Mouse (Mus musculus) stomach, postnatal 0 days (tissue): ENCODE data around the gene Jmy. TPM values are rescaled to one million over a fixed set of nuclear protein-coding genes. Genes with fewer than 3 reads are reported as not detected.

Experiments
- ATAC-seq: fragments of 200-750 bp; cut with Nextera tagmentation; 2 replicates; pipeline ENCODE4 v1.8.0; 2017; ENCODE audit not compliant: low FRiP score, low TSS enrichment
- DNase-seq: peaks from one replicate; pipeline ENCODE4 v3.0.0-alpha.2; 2016; ENCODE audit warnings: low spot score
- H3K27ac ChIP-seq: fragments of 300-500 bp; sonication (generic); replicated peaks from 2 replicates; pipeline ENCODE4 v1.5.1; 2014; ENCODE audit warnings: mild to moderate bottlenecking, control low read depth
- H3K27me3 ChIP-seq: fragments of 300-500 bp; sonication (generic); 2 replicates; pipeline ENCODE4 v1.6.1; 2014; ENCODE audit warnings: low read length; ENCODE audit not compliant: control insufficient read depth, insufficient read depth
- H3K36me3 ChIP-seq: fragments of 300-500 bp; sonication (generic); 2 replicates; pipeline ENCODE4 v1.6.1; 2014; ENCODE audit warnings: low read length, mixed read lengths; ENCODE audit not compliant: control insufficient read depth, insufficient read depth
- H3K4me1 ChIP-seq: fragments of 300-500 bp; sonication (generic); replicated peaks from 2 replicates; pipeline ENCODE4 v1.6.1; 2014; ENCODE audit warnings: antibody characterized with exemption; ENCODE audit not compliant: control insufficient read depth, insufficient read depth
- H3K4me2 ChIP-seq: fragments of 300-500 bp; sonication (generic); replicated peaks from 2 replicates; pipeline ENCODE4 v1.6.1; 2014; ENCODE audit warnings: low read depth, mild to moderate bottlenecking, control low read depth, moderate library complexity
- H3K4me3 ChIP-seq: fragments of 300-500 bp; sonication (generic); 2 replicates; pipeline ENCODE4 v1.5.1; 2014; ENCODE audit warnings: low read depth, low read length, control low read depth
- H3K9ac ChIP-seq: fragments of 300-500 bp; sonication (generic); 2 replicates; pipeline ENCODE4 v1.6.1; 2014; ENCODE audit warnings: mild to moderate bottlenecking, low read length, control low read depth, mixed read lengths
- H3K9me3 ChIP-seq: fragments of 300-500 bp; sonication (generic); 2 replicates; pipeline ENCODE4 v1.6.1; 2016; ENCODE audit warnings: low read length; ENCODE audit not compliant: control insufficient read depth
- CTCF ChIP-seq: IDR thresholded peaks from 2 replicates; pipeline ENCODE4 v1.5.1; 2016; ENCODE audit warnings: antibody characterized with exemption, low read depth, mild to moderate bottlenecking, moderate library complexity
- EP300 ChIP-seq: optimal IDR thresholded peaks from 2 replicates; pipeline ENCODE3; 2016; ENCODE audit warnings: antibody characterized with exemption
- WGBS: fragments of 180-500 bp; shearing (Covaris S2); extraction: QIAGEN DNeasy Blood & Tissue Kit; methylation state at CpG from one replicate; pipeline ENCODE4 v1.1.7; 2014; 5-methylcytosine and 5-hydroxymethylcytosine counted together
- polyA plus RNA-seq: library from polyadenylated mRNA; unstranded; fragments of >200 nt; fragmentation: Nextera tagmentation; extraction: Ambion mirVana; gene quantifications from 2 replicates; pipeline ENCODE4 v1.2.1, GENCODE M21; 2015

The Jmy gene
- 3.5 and 4.8 TPM in 2 replicates for polyA plus RNA-seq

DNA sequence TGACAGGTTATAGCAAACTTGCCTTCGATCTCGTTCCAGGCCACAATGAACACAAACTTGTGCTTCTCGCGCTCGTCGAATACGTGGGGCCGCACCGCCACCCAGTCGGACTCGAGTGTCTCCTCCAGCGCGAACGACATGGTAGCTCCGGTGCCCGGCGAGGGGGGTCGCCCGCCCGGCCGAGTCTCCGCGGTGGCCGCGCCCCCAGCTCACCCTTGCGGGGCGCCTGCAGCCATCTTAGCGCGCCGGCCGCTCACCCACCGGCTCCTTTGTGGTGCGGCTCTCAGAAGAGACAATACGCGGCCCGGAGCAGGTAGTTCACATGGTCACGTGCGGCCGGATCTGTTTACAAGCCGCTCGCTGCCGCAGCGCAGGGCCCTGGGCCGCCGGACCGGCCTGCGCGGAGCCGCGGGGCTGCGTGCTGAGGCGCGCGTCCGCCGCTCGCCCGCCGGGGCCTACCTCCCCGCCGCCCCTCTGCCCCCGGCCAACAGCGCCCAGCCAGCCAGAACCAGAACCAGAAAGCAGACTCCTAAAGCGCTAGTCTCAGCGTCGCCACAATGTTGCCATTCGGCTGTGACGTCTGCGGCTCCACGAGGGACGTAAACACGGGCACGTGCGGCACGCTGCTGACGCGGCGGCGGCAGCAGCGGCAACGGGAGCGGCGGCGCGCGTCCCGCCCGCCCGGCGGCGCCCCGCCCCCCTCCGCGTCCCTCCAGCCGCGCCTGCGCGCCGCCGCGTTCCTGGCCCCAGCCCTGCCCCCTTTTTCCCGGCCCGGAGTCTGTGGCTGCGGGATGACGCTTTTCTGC is at the start of gene Jmy:
Jmy (minus strand) TSS at position 642 of the 806 bp plus-strand sequence.
- no peaks in the 10 kb centered on the region for H3K9me3 ChIP-seq
- H3K27me3 ChIP-seq: no peaks in the 10 kb centered on the region
- H3K4me3 ChIP-seq: peak within 1 kb of the TSS; percentile 97
- DNase-seq (peak; percentile 90), ATAC-seq (peak; percentile 96)
- no peaks in the 10 kb centered on the region; the same call in 1 of the 2 replicates for H3K4me1 ChIP-seq
- WGBS: under 1% methylated on average over 76 of the region's 105 CpGs
- H3K27ac ChIP-seq: peak within 1 kb of the TSS; percentile 98
- peak within 1 kb of the TSS; percentile 97 for H3K9ac ChIP-seq
- no peaks in the 10 kb centered on the region for H3K36me3 ChIP-seq
- no peak; the same call in 1 of the 2 replicates for TF ChIP-seq CTCF
- H3K4me2 ChIP-seq: peak within 1 kb of the TSS; percentile 92

DNA sequence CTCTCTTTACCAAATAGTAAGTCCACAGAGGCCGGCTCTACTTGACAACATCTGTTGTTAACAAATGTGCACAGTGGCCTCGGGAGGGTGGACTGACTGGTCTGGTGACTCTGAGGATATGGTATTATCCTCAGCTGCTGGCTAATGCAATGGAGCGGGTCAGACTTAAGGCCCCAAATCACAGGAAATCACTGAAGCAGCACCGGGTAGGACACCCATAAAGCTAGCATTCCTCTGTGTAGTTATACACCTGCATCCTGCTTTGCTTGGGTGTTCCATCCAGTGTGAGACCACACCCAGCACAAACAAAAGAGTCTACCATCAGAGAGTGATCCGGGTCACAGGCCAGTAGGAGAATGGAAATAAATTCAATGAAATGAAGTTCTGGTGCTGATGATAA is 48.0 kb upstream of the Jmy start:
- 56% methylated on average over 5 of the region's 5 CpGs for WGBS
- H3K36me3 ChIP-seq: no peaks in the 10 kb centered on the region
- ATAC-seq: 0 out of 2 replicates have a peak, but pooled peaks have one; percentile 51

GRCm38 (mm10) chr13:93546011-93546410 is 46.4 kb upstream of the Jmy start:
- no peak overlapping the region for H3K27ac ChIP-seq
- WGBS: 47% methylated on average over 1 of the region's 1 CpGs
- H3K4me2 ChIP-seq: no peak overlapping the region
- no peaks in the 10 kb centered on the region for H3K36me3 ChIP-seq
- no peaks in the 10 kb centered on the region for H3K4me1 ChIP-seq
- DNase-seq (no peak), ATAC-seq (no peak)
- no peak for TF ChIP-seq EP300
- H3K27me3 ChIP-seq: no peaks in the 10 kb centered on the region
- H3K4me3 ChIP-seq: no peak overlapping the region
- no peaks in the 10 kb centered on the region for H3K9me3 ChIP-seq
- no peak overlapping the region for H3K9ac ChIP-seq

More for the DNA sequence above, 48.0 kb upstream of the Jmy start:
- no peak for TF ChIP-seq CTCF
- TF ChIP-seq EP300: no peak
- Histone ChIP-seq H3K27ac (no peak overlapping the region), H3K4me1 (no peaks in the 10 kb centered on the region), H3K27me3 (no peaks in the 10 kb centered on the region), H3K4me3 (no peak overlapping the region), H3K4me2 (no peak overlapping the region), H3K9me3 (no peaks in the 10 kb centered on the region), H3K9ac (no peak overlapping the region)
- DNase-seq: no peak

- H3K9ac ChIP-seq: no peak overlapping the region
- H3K4me3 ChIP-seq: no peak overlapping the region
- H3K4me2 ChIP-seq: no peak overlapping the region
- H3K9me3 ChIP-seq: no peaks in the 10 kb centered on the region
- no peaks in the 10 kb centered on the region for H3K36me3 ChIP-seq
- no peaks in the 10 kb centered on the region for H3K4me1 ChIP-seq
- H3K27me3 ChIP-seq: no peaks in the 10 kb centered on the region
- ATAC-seq: no peak
- no peak for DNase-seq
- no peak for TF ChIP-seq EP300
- no peak for TF ChIP-seq CTCF
- no peak overlapping the region for H3K27ac ChIP-seq
Observed at GRCm38 (mm10) chr13:93544274-93544673, 44.7 kb upstream of the Jmy start.

DNA sequence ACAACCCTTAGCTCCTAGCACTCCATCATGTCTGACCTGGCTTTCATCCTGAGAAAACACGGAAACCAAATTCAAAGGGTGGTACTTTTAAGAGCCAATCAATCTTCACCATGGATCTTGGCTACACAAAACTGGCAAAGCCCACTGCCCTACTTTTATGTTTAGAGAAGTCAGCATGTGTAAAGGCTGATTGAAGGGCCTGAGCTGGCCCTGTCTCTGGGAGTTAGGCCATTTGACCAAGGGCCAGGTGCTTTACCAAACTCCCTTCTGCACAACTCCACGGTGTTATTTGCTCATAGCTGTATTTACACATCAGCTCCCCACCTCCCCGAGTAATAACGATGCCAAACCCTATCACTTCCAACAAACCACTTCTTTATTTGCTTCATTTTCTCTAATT is 39.7 kb upstream of the Jmy start:
- WGBS: 37% methylated on average over 4 of the region's 4 CpGs
- H3K4me2 ChIP-seq: no peak overlapping the region

GRCm38 (mm10) chr13:93518753-93519319 is 19.2 kb upstream of the Jmy start:
- Histone ChIP-seq H3K27ac (no peak overlapping the region), H3K9ac (no peak overlapping the region), H3K4me2 (no peak overlapping the region), H3K27me3 (no peaks in the 10 kb centered on the region), H3K36me3 (no peaks in the 10 kb centered on the region), H3K4me3 (no peak overlapping the region), H3K4me1 (no peaks in the 10 kb centered on the region), H3K9me3 (no peaks in the 10 kb centered on the region)
- no peak for ATAC-seq
- TF ChIP-seq EP300 (no peak), CTCF (no peak)
- WGBS: 66% methylated on average over 2 of the region's 2 CpGs
- DNase-seq: no peak

More for the DNA sequence above, 39.7 kb upstream of the Jmy start:
- no peak for ATAC-seq
- Histone ChIP-seq H3K9me3 (no peaks in the 10 kb centered on the region), H3K36me3 (no peaks in the 10 kb centered on the region), H3K27ac (no peak overlapping the region), H3K4me3 (no peak overlapping the region), H3K4me1 (no peaks in the 10 kb centered on the region), H3K9ac (no peak overlapping the region), H3K27me3 (no peaks in the 10 kb centered on the region)
- no peak for DNase-seq
- no peak for TF ChIP-seq EP300
- TF ChIP-seq CTCF: no peak
